Mouse (Mus musculus) kidney, embryonic 15.5 days (tissue): Measurements from ENCODE around the gene Eml4. TPM values are rescaled to one million over a fixed set of nuclear protein-coding genes. Genes with fewer than 3 reads are reported as not detected.
A peak's percentile ranks its signal among the peaks of the same experiment; 100 is the strongest.

ENCODE experiments used
- ATAC-seq: fragments of 200-750 bp; cut with Nextera tagmentation; replicated peaks from 2 replicates; pipeline ENCODE4 v1.8.0; 2017; ENCODE audit warnings: moderate TSS enrichment; ENCODE audit not compliant: low FRiP score
- H3K27ac ChIP-seq: fragments of 300-500 bp; sonication (generic); 2 replicates; pipeline ENCODE4 v1.5.1; 2015; ENCODE audit warnings: mild to moderate bottlenecking, inconsistent platforms
- H3K27me3 ChIP-seq: fragments of 300-500 bp; sonication (generic); 2 replicates; pipeline ENCODE4 v1.6.1; 2015; ENCODE audit warnings: inconsistent platforms
- H3K36me3 ChIP-seq: fragments of 300-500 bp; sonication (generic); 2 replicates; pipeline ENCODE4 v1.6.1; 2015; ENCODE audit warnings: inconsistent platforms
- H3K4me1 ChIP-seq: fragments of 300-500 bp; sonication (generic); 2 replicates; pipeline ENCODE4 v1.6.1; 2015; ENCODE audit warnings: inconsistent platforms
- H3K4me2 ChIP-seq: fragments of 300-500 bp; sonication (generic); 2 replicates; pipeline ENCODE4 v1.6.1; 2015; ENCODE audit warnings: moderate library complexity, mild to moderate bottlenecking, inconsistent platforms
- H3K4me3 ChIP-seq: fragments of 300-500 bp; sonication (generic); replicated peaks from 2 replicates; pipeline ENCODE4 v1.5.1; 2015; ENCODE audit warnings: mild to moderate bottlenecking, inconsistent platforms
- H3K9ac ChIP-seq: fragments of 300-500 bp; sonication (generic); 2 replicates; pipeline ENCODE4 v1.6.1; 2015; ENCODE audit warnings: mild to moderate bottlenecking, inconsistent platforms
- H3K9me3 ChIP-seq: fragments of 300-500 bp; sonication (generic); replicated peaks from 2 replicates; pipeline ENCODE4 v1.6.1; 2016; ENCODE audit warnings: inconsistent platforms
- WGBS: fragments of 180-500 bp; shearing (Covaris S2); methylation state at CpG from one replicate; pipeline ENCODE4 v1.1.7; 2015; ENCODE audit warnings: mixed read lengths; 5-methylcytosine and 5-hydroxymethylcytosine counted together
- polyA plus RNA-seq: library from polyadenylated mRNA; unstranded; fragments of >200 nt; fragmentation: Nextera tagmentation; extraction: Ambion mirVana; gene quantifications from 2 replicates; pipeline ENCODE4 v1.2.1, GENCODE M21; 2015

The Eml4 gene
- polyA plus RNA-seq, 1 experiment from 2014 or later: 37.3 TPM

GRCm38 (mm10) chr17:83430607-83431006 lies 79.9 kb downstream of the Eml4 start:
- Histone ChIP-seq H3K9me3 (no peaks in the 10 kb centered on the region), H3K4me2 (no peak overlapping the region), H3K4me3 (no peak overlapping the region), H3K4me1 (no peaks in the 10 kb centered on the region), H3K9ac (no peak overlapping the region), H3K36me3 (peaks cover 35% of the 10 kb centered on the region), H3K27me3 (no peaks in the 10 kb centered on the region), H3K27ac (no peak overlapping the region)
- ATAC-seq: no peak
- 70% methylated on average over 4 of the region's 4 CpGs for WGBS

- Histone ChIP-seq H3K9ac (no peak overlapping the region), H3K27me3 (no peaks in the 10 kb centered on the region), H3K36me3 (peaks cover 62% of the 10 kb centered on the region), H3K9me3 (no peaks in the 10 kb centered on the region), H3K27ac (no peak overlapping the region), H3K4me1 (no peaks in the 10 kb centered on the region), H3K4me2 (no peak overlapping the region), H3K4me3 (no peak overlapping the region)
- no peak for ATAC-seq
- WGBS: 85% methylated on average over 4 of the region's 4 CpGs
Observed at GRCm38 (mm10) chr17:83443406-83443805, 92.7 kb downstream of the Eml4 start.

GRCm38 (mm10) chr17:83449583-83449982 lies 98.9 kb downstream of the Eml4 start:
- ATAC-seq: no peak
- Histone ChIP-seq H3K36me3 (peaks cover 75% of the 10 kb centered on the region), H3K27me3 (no peaks in the 10 kb centered on the region), H3K9ac (no peak overlapping the region), H3K4me2 (no peak overlapping the region), H3K27ac (no peak overlapping the region), H3K9me3 (no peaks in the 10 kb centered on the region), H3K4me1 (no peaks in the 10 kb centered on the region), H3K4me3 (no peak overlapping the region)
- 85% methylated on average over 2 of the region's 2 CpGs for WGBS

DNA sequence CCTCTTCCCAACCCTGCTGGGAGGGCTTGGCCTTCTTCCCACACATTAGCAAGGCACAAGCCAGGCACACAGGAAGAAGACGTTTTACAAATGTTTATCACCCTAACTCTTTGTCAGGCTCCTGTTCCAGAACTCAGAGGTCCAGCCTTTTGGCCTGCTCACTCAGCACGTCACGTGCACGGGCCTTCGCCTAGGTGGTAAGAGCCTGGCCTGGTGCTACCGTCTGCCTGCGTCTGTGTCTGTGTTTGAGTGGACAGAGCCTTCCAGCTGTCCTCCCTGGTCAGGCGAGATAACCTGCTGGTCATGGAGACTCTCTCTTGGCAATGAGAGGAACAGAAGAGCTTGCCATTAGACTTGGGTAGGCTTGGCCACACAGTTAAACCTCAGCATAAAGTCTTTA lies 100.6 kb downstream of the Eml4 start:
- no peak for ATAC-seq

DNA sequence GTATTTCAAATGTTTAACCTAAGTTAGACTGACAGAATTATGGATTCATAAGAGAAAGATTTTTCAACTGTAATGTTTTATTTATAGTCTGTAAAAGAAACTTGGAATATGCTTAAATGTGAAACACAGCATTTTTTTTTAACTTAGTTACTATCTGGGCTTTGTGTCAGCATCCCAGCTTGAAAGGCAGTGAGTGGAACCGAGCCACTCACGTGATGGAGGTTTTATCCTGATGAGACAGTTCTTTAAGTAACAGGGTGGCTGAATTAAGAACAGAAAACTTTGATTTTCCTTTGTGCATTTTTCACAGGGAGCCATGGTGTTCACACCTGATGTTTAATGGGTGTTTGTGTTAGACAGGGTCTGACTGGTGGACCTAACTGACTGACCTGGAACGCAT lies 101.1 kb downstream of the Eml4 start:
- H3K4me3 ChIP-seq: no peak overlapping the region
- H3K9ac ChIP-seq: no peak overlapping the region
- no peaks in the 10 kb centered on the region for H3K9me3 ChIP-seq
- no peak overlapping the region for H3K4me2 ChIP-seq
- H3K27me3 ChIP-seq: no peaks in the 10 kb centered on the region
- ATAC-seq: no peak
- peaks cover 86% of the 10 kb centered on the region for H3K36me3 ChIP-seq
- 95% methylated on average over 3 of the region's 3 CpGs for WGBS
- no peaks in the 10 kb centered on the region for H3K4me1 ChIP-seq
- no peak overlapping the region for H3K27ac ChIP-seq

More for the DNA sequence above, 100.6 kb downstream of the Eml4 start:
- Histone ChIP-seq H3K4me1 (no peaks in the 10 kb centered on the region), H3K27ac (no peak overlapping the region), H3K36me3 (peaks cover 81% of the 10 kb centered on the region), H3K4me3 (no peak overlapping the region), H3K27me3 (no peaks in the 10 kb centered on the region), H3K4me2 (no peak overlapping the region), H3K9ac (no peak overlapping the region), H3K9me3 (no peaks in the 10 kb centered on the region)
- WGBS: 84% methylated on average over 8 of the region's 8 CpGs

- no peak overlapping the region for H3K4me2 ChIP-seq
- H3K4me1 ChIP-seq: no peaks in the 10 kb centered on the region
- no peak overlapping the region for H3K27ac ChIP-seq
- no peaks in the 10 kb centered on the region for H3K9me3 ChIP-seq
- H3K27me3 ChIP-seq: no peaks in the 10 kb centered on the region
- no peak overlapping the region for H3K4me3 ChIP-seq
- peaks cover 89% of the 10 kb centered on the region for H3K36me3 ChIP-seq
- WGBS: 94% methylated on average over 8 of the region's 8 CpGs
- no peak for ATAC-seq
- no peak overlapping the region for H3K9ac ChIP-seq
Observed at GRCm38 (mm10) chr17:83452451-83452850, 101.7 kb downstream of the Eml4 start.

DNA sequence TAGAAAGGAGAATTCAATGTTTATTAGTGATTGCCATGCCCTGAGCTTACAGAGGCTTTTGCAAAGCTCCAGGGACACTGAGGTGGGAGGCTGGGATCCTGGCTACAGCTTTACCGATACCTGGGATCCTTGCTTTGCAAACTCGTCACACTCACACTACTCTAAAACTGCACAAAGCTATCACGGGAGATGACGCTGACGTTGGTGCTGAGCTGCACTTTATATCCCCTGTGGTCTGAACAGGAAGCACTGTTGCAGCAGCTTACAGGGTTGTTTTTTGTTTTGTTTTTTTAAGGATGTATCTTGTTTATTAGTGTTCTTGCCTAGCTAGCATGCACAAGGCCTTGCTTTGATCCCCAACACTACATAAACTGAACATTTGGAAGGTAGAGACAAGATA lies 102.9 kb downstream of the Eml4 start:
- H3K36me3 ChIP-seq: peaks cover 94% of the 10 kb centered on the region

GRCm38 (mm10) chr17:83457271-83457670 lies 106.5 kb downstream of the Eml4 start:
- H3K4me3 ChIP-seq: no peak overlapping the region
- ATAC-seq: no peak
- H3K27ac ChIP-seq: no peak overlapping the region
- WGBS: 97% methylated on average over 1 of the region's 1 CpGs
- no peak overlapping the region for H3K9ac ChIP-seq
- no peaks in the 10 kb centered on the region for H3K9me3 ChIP-seq
- H3K4me1 ChIP-seq: no peaks in the 10 kb centered on the region
- H3K36me3 ChIP-seq: peaks cover 96% of the 10 kb centered on the region
- H3K4me2 ChIP-seq: no peak overlapping the region
- H3K27me3 ChIP-seq: no peaks in the 10 kb centered on the region

More for the DNA sequence above, 102.9 kb downstream of the Eml4 start:
- Histone ChIP-seq H3K4me2 (no peak overlapping the region), H3K9ac (no peak overlapping the region), H3K27ac (no peak overlapping the region), H3K27me3 (no peaks in the 10 kb centered on the region), H3K9me3 (no peaks in the 10 kb centered on the region), H3K4me3 (no peak overlapping the region), H3K4me1 (no peaks in the 10 kb centered on the region)
- WGBS: 84% methylated on average over 5 of the region's 5 CpGs
- ATAC-seq: no peak

- peaks cover 79% of the 10 kb centered on the region for H3K36me3 ChIP-seq
Observed at GRCm38 (mm10) chr17:83465969-83466368, 115.2 kb downstream of the Eml4 start.

DNA sequence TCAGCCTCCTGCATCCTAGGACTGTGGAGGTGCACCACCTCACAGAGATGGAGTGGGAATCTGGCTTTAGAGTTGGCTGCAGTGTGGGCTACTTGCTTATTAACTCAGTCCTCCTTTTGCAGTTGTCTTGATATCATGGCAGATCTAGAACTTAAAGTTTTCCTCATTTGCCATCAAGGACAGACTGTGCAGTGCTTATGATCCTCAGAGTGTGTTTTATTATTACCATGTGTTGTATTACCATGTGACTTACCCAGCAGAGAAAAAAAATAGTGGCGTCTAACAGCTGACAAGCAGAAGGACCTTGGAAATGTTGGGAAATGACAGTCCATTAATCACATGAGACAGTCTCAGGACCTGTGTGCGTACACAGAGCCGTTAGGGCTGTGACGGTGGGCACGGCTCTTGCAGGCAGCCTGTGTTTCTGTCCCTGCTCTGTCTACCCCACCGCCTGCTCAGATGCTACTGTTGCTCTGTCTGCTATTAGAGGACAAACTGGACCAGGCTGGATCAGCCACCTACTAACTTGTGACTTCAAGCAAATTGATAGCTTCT lies 116.0 kb downstream of the Eml4 start:
- Histone ChIP-seq H3K9me3 (no peaks in the 10 kb centered on the region), H3K4me2 (no peak overlapping the region), H3K4me1 (no peaks in the 10 kb centered on the region), H3K9ac (no peak overlapping the region), H3K4me3 (no peak overlapping the region), H3K27me3 (no peaks in the 10 kb centered on the region), H3K36me3 (peaks cover 79% of the 10 kb centered on the region), H3K27ac (no peak overlapping the region)
- WGBS: 69% methylated on average over 6 of the region's 6 CpGs
- ATAC-seq: no peak

More at GRCm38 (mm10) chr17:83465969-83466368, 115.2 kb downstream of the Eml4 start:
- no peak for ATAC-seq
- Histone ChIP-seq H3K9me3 (no peaks in the 10 kb centered on the region), H3K9ac (no peak overlapping the region), H3K4me3 (no peak overlapping the region), H3K27ac (no peak overlapping the region), H3K4me1 (no peaks in the 10 kb centered on the region), H3K4me2 (no peak overlapping the region), H3K27me3 (no peaks in the 10 kb centered on the region)
- WGBS: 93% methylated on average over 5 of the region's 5 CpGs

- Histone ChIP-seq H3K9me3 (no peaks in the 10 kb centered on the region), H3K4me1 (no peaks in the 10 kb centered on the region), H3K27me3 (no peaks in the 10 kb centered on the region), H3K4me3 (no peak overlapping the region), H3K36me3 (peaks cover 82% of the 10 kb centered on the region), H3K9ac (no peak overlapping the region), H3K27ac (no peak overlapping the region), H3K4me2 (no peak overlapping the region)
- ATAC-seq: no peak
- 99% methylated on average over 2 of the region's 2 CpGs for WGBS
Observed at GRCm38 (mm10) chr17:83469586-83469985, 118.9 kb downstream of the Eml4 start.

DNA sequence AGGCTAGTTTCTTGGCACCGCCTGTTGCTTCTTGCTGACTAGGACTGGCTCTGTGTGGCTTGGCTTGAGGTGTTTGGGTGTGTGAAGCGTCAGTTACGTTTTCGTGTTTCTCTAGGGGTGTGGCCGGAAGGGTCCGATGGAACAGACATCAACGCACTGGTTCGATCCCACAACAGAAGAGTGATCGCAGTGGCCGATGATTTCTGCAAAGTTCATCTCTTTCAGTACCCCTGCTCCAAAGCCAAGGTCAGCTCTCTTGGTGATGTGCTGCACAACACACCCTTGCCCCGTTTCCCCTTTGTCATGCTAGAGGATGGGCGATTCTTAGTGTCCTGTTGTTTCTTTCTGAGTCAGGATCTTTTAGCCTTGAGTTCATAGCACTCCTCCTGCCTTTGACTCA lies 126.4 kb downstream of the Eml4 start:
- Histone ChIP-seq H3K9me3 (no peaks in the 10 kb centered on the region), H3K4me2 (no peak overlapping the region), H3K27me3 (no peaks in the 10 kb centered on the region), H3K36me3 (peaks cover 92% of the 10 kb centered on the region), H3K27ac (no peak overlapping the region), H3K9ac (no peak overlapping the region), H3K4me3 (no peak overlapping the region), H3K4me1 (no peaks in the 10 kb centered on the region)
- 95% methylated on average over 12 of the region's 12 CpGs for WGBS
- no peak for ATAC-seq

DNA sequence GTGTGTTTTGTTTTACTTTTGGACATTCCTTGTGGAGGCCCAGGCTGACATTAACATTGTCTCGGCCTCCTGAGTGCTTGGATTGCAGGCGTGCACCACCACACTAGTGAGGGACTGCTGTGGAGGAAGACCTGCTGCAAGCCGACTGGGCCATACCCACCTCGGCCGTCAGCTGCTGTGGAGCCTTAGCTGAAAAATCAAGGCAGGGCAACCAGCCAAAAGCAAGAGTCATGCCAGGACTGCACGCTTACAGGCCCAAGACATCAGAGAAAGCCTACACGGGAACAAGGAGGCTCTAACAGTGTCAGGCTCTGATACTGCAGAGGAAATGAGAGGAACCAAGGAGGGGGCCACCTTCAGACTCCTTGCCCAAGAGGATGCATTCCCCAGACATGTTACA lies 130.8 kb downstream of the Eml4 start:
- no peak overlapping the region for H3K27ac ChIP-seq
- H3K4me2 ChIP-seq: no peak overlapping the region
- H3K4me1 ChIP-seq: 0 out of 2 replicates have a peak, but pooled peaks cover 3% of the 10 kb centered on the region
- no peaks in the 10 kb centered on the region for H3K9me3 ChIP-seq
- no peak overlapping the region for H3K4me3 ChIP-seq
- 93% methylated on average over 7 of the region's 7 CpGs for WGBS
- H3K9ac ChIP-seq: no peak overlapping the region
- H3K27me3 ChIP-seq: no peaks in the 10 kb centered on the region
- peak; percentile 43; the same call in 1 of the 2 replicates for ATAC-seq
- H3K36me3 ChIP-seq: peaks cover 53% of the 10 kb centered on the region
